ENCODE assay signal across 23 mouse cellular contexts in the genomic region with DNA sequence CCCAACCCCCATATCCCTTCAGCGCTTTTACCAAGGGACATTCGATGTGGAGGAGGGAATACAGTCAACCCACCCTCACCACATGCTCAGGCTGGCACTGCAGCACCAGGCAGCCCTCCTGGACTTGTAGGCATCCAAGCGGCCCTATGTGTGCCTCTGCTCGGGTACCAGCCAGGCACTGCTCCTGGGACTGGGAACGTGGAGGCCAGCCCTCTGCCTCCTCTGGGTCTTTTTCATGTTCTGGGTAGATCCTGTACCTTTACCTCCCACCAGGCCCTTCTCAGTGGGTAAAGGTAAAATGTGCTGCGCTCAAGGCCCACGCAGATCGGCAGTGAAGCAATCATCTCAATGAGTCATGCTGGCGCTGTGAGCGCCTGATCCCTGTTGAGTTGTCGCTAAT. TPM values are rescaled to one million over a fixed set of nuclear protein-coding genes. Genes with fewer than 3 reads are reported as not detected.
"Had no signal": no experiment of that assay in that cellular context is flagged by ENCODE, and none has a peak within 500 bp of the region (broad histone marks: within the 10 kb centered on the region; RNA-seq: fewer than 3 reads in every experiment).

No protein-coding gene starts in this region.

- H3K4me3 ChIP-seq: intestine, embryonic 15.5 days; kidney, embryonic 15.5 days; left cerebral cortex, adult 2 months; liver, embryonic 13.5 days; midbrain, embryonic 12.5 days; midbrain, embryonic 15.5 days; neural tube, embryonic 12.5 days; neural tube, embryonic 15.5 days had no signal

- H3K27ac ChIP-seq: intestine, embryonic 15.5 days; kidney, embryonic 15.5 days; left cerebral cortex, adult 2 months; liver, embryonic 13.5 days; macrophage; midbrain, embryonic 12.5 days; midbrain, embryonic 15.5 days; neural tube, embryonic 12.5 days; neural tube, embryonic 15.5 days; stomach, postnatal 0 days had no signal

- ATAC-seq: intestine, embryonic 15.5 days; midbrain, embryonic 15.5 days had no signal

- DNase-seq: kidney, adult 11 months; kidney, adult 8-10 months; kidney, postnatal 10 days; kidney, postnatal 36 days; liver, embryonic 13.5 days; lung, adult 2 months; lung, postnatal 14 days; retina, postnatal 1 day; right cerebral cortex, postnatal 4 days; thymus, adult 2 months; thymus, postnatal 14 days; thymus, postnatal 4 days had no signal

RNA-seq across cellular contexts. Expression of a gene that starts 2.6 kb away (rescaled TPM):
- total RNA-seq: liver, adult 2 months; megakaryocyte, adult 5-6 weeks had no signal

RNA-seq across cellular contexts. Expression of a gene that starts 22.8 kb away (rescaled TPM):
- total RNA-seq: liver, adult 2 months had no signal
